16 mouse cellular contexts compared by ENCODE assay signal in genomic region chr4:32165918-32166528, GRCm38 (mm10).
DNase-seq lines count a peak whose midpoint lies in the region; ATAC-seq lines count a peak whose summit lies in the region.
"Had no signal": no experiment of that assay in that cellular context is flagged by ENCODE, and none has a peak within 500 bp of the region (broad histone marks: within the 10 kb centered on the region; RNA-seq: fewer than 3 reads in every experiment).

No protein-coding gene starts in this region.

- H3K9me3 ChIP-seq in kidney, embryonic 15.5 days (replicated peaks) = no peaks in the 10 kb centered on the region
- no peaks in the 10 kb centered on the region for H3K9me3 ChIP-seq in limb, embryonic 12.5 days
- H3K9me3 ChIP-seq: embryonic facial prominence, embryonic 10.5 days; hindbrain, embryonic 13.5 days had no signal

- H3K36me3 ChIP-seq in kidney, embryonic 15.5 days = no peaks in the 10 kb centered on the region
- no peaks in the 10 kb centered on the region for H3K36me3 ChIP-seq in limb, embryonic 12.5 days
- H3K36me3 ChIP-seq: embryonic facial prominence, embryonic 10.5 days; hindbrain, embryonic 13.5 days had no signal

- no peak overlapping the region for H3K9ac ChIP-seq in kidney, embryonic 15.5 days
- H3K9ac ChIP-seq in limb, embryonic 12.5 days (replicated peaks) = no peak overlapping the region
- H3K9ac ChIP-seq: hindbrain, embryonic 13.5 days had no signal

- no peak for DNase-seq in kidney, adult 8-10 months
- DNase-seq in spleen, adult 18-20 months = peak; percentile 11 to 35
- no peak for DNase-seq in spleen, postnatal 14 days (ENCODE audit: low spot score in 2 of 2)
- DNase-seq in gastrocnemius, postnatal 10 days = no peak
- no peak for DNase-seq in embryo, embryonic 10.5 days (ENCODE audit: low spot score)
- DNase-seq: adrenal gland, postnatal 25 days; cerebellum, postnatal 14 days; gastrocnemius, postnatal 14 days; layer of hippocampus, postnatal 36 days; lung, adult 2 months had no signal

- peaks cover 25% of the 10 kb centered on the region for H3K4me1 ChIP-seq in kidney, embryonic 15.5 days
- H3K4me1 ChIP-seq in limb, embryonic 12.5 days (replicated peaks) = peaks cover 78% of the 10 kb centered on the region

- H3K27ac ChIP-seq in kidney, embryonic 15.5 days = peak overlapping the region; percentile 58; the same call in 1 of the 2 replicates
- H3K27ac ChIP-seq in limb, embryonic 12.5 days = peak overlapping the region; percentile 59; the same call in 1 of the 2 replicates
- H3K27ac ChIP-seq: embryonic facial prominence, embryonic 10.5 days; hindbrain, embryonic 13.5 days had no signal

- no peak overlapping the region for H3K4me2 ChIP-seq in kidney, embryonic 15.5 days
- no peak overlapping the region for H3K4me2 ChIP-seq in limb, embryonic 12.5 days
- H3K4me2 ChIP-seq: hindbrain, embryonic 13.5 days had no signal

- H3K27me3 ChIP-seq in kidney, embryonic 15.5 days = no peaks in the 10 kb centered on the region
- H3K27me3 ChIP-seq in limb, embryonic 12.5 days = no peaks in the 10 kb centered on the region
- H3K27me3 ChIP-seq: hindbrain, embryonic 13.5 days had no signal

- WGBS in kidney, embryonic 15.5 days = 53% methylated on average over 12 of the region's 12 CpGs
- 59% methylated on average over 12 of the region's 12 CpGs for WGBS in limb, embryonic 12.5 days

- H3K4me3 ChIP-seq in kidney, embryonic 15.5 days (replicated peaks) = no peak overlapping the region
- no peak overlapping the region for H3K4me3 ChIP-seq in limb, embryonic 12.5 days (replicated peaks)
- H3K4me3 ChIP-seq: embryonic facial prominence, embryonic 10.5 days; erythroblast, embryonic 14.5 days; hindbrain, embryonic 13.5 days had no signal

- ATAC-seq in kidney, embryonic 15.5 days (replicated peaks; ENCODE audit: low FRiP score) = no peak; the same call in 1 of the 2 replicates
- no peak for ATAC-seq in limb, embryonic 12.5 days (ENCODE audit: insufficient number of reproducible peaks, insufficient read depth, low FRiP score, low TSS enrichment, low read depth)
- ATAC-seq: intestine, postnatal 0 days had no signal

Comparison
In these comparisons a context has a peak if more than half of its experiments do, and no peak if none do; other contexts are left out.
1. DNase-seq: peak in spleen, adult 18-20 months (2 of 2); none in kidney, adult 8-10 months (0 of 2), spleen, postnatal 14 days (0 of 2), gastrocnemius, postnatal 10 days (single experiment) and embryo, embryonic 10.5 days (single experiment).